Mouse (Mus musculus) ES-E14 (cell line): ENCODE measurements around the gene Nup93.

Source experiments
- HCFC1 ChIP-seq: IDR thresholded peaks from 2 replicates; pipeline ENCODE4 v1.6.1; 2012; ENCODE audit warnings: low read length, inconsistent platforms, borderline replicate concordance; ENCODE audit not compliant: insufficient read depth
- MAFK ChIP-seq: IDR thresholded peaks from 2 replicates; pipeline ENCODE4 v1.6.1; 2014; ENCODE audit warnings: mild to moderate bottlenecking, low read depth, low read length, inconsistent platforms; ENCODE audit not compliant: insufficient read depth
- ZC3H11A ChIP-seq: IDR thresholded peaks from 2 replicates; pipeline ENCODE4 v1.6.1; 2012; ENCODE audit warnings: low read depth, mild to moderate bottlenecking, inconsistent platforms, low read length, borderline replicate concordance
- ZNF384 ChIP-seq: IDR thresholded peaks from 2 replicates; pipeline ENCODE4 v1.6.1; 2012; ENCODE audit warnings: low read depth, low read length, inconsistent platforms

- no peak for TF ChIP-seq ZC3H11A
- TF ChIP-seq ZNF384, result no peak
- no peak for TF ChIP-seq MAFK
- no peak for TF ChIP-seq HCFC1
These were observed 111.7 kb downstream of the Nup93 start for GRCm38 (mm10) chr8:94326016-94326415.
